Mouse (Mus musculus) intestine, postnatal 0 days (tissue): ENCODE measurements around the gene Meis1. TPM values are rescaled to one million over a fixed set of nuclear protein-coding genes. Genes with fewer than 3 reads are reported as not detected.

Source experiments
- ATAC-seq: fragments of 200-750 bp; cut with Nextera tagmentation; 2 replicates; pipeline ENCODE4 v1.8.0; 2017; ENCODE audit warnings: mild to moderate bottlenecking, moderate TSS enrichment, moderate library complexity
- H3K27ac ChIP-seq: fragments of 300-500 bp; sonication (generic); 2 replicates; pipeline ENCODE4 v1.5.1; 2014; ENCODE audit warnings: mild to moderate bottlenecking, low read depth, low read length, moderate library complexity
- H3K27me3 ChIP-seq: fragments of 300-500 bp; sonication (generic); replicated peaks from 2 replicates; pipeline ENCODE4 v1.6.1; 2014; ENCODE audit warnings: low read length, mixed read lengths; ENCODE audit not compliant: control insufficient read depth, insufficient read depth
- H3K36me3 ChIP-seq: fragments of 300-500 bp; sonication (generic); 2 replicates; pipeline ENCODE4 v1.6.1; 2014; ENCODE audit warnings: mild to moderate bottlenecking, moderate library complexity; ENCODE audit not compliant: control insufficient read depth, insufficient read depth
- H3K4me1 ChIP-seq: fragments of 300-500 bp; sonication (generic); replicated peaks from 2 replicates; pipeline ENCODE4 v1.6.1; 2014; ENCODE audit warnings: antibody characterized with exemption, low read length, mixed read lengths; ENCODE audit not compliant: control insufficient read depth, insufficient read depth
- H3K4me2 ChIP-seq: fragments of 300-500 bp; sonication (generic); replicated peaks from 2 replicates; pipeline ENCODE4 v1.6.1; 2014; ENCODE audit warnings: low read depth, mild to moderate bottlenecking, moderate library complexity
- H3K4me3 ChIP-seq: fragments of 300-500 bp; sonication (generic); 2 replicates; pipeline ENCODE4 v1.5.1; 2014; ENCODE audit warnings: low read depth, low read length
- H3K9ac ChIP-seq: fragments of 300-500 bp; sonication (generic); 2 replicates; pipeline ENCODE4 v1.6.1; 2014; ENCODE audit warnings: mild to moderate bottlenecking, low read depth, low read length
- H3K9me3 ChIP-seq: fragments of 300-500 bp; sonication (generic); 2 replicates; pipeline ENCODE4 v1.6.1; 2016; ENCODE audit warnings: mixed run types; ENCODE audit not compliant: control insufficient read depth
- CTCF ChIP-seq: sonication (generic); IDR thresholded peaks from 2 replicates; pipeline ENCODE4 v1.5.1; 2016; ENCODE audit warnings: low read depth, mild to moderate bottlenecking, control low read depth, antibody characterized with exemption, moderate library complexity
- WGBS: fragments of 180-500 bp; shearing (Covaris S2); extraction: QIAGEN DNeasy Blood & Tissue Kit; methylation state at CpG from one replicate; pipeline ENCODE4 v1.1.7; 2014; 5-methylcytosine and 5-hydroxymethylcytosine counted together
- polyA plus RNA-seq: library from polyadenylated mRNA; unstranded; fragments of >200 nt; fragmentation: Nextera tagmentation; extraction: Ambion mirVana; gene quantifications from 2 replicates; pipeline ENCODE4 v1.2.1, GENCODE M21; 2015

The Meis1 gene
- polyA plus RNA-seq, 1 experiment from 2014 or later, result 22.9 TPM

DNA sequence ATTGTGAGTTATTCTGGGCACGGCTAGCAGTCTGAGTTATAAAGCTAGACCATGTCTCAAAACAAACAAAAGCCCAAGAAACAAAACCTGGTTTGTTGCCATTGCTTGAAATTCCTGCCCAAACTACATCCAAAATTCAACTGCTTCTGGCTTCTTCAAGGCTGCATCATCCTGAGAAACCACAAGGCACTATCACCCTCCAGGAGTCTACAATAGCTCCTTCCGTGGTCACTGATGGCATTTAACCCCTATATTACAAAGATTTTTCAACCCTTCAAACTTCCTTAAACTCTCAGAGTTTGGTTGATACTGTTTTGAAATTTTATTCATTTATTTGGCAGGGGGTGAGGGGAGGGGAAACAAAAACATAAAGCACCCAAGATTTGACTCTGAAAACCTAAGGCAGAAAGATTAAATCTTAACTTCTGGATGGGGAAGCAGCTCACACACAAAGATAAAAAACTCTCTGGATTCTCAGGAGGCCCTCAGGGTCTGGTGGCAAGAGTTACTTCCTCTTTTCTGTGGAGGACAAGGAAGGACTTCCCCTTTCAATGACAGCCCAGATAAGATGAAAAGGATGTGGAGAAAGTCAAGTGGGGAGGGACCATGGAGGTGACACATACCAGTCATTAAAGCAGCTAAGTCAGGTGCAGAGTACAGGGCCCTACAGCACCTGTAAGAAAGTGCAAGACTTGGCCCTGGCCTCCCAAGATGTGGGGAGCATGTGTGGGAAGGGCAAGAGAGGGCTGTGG, 94.0 kb downstream of the Meis1 start:
- Histone ChIP-seq H3K27me3 (no peaks in the 10 kb centered on the region), H3K4me1 (no peaks in the 10 kb centered on the region), H3K9me3 (no peaks in the 10 kb centered on the region), H3K4me2 (no peak overlapping the region), H3K9ac (no peak overlapping the region), H3K36me3 (no peaks in the 10 kb centered on the region), H3K4me3 (no peak overlapping the region), H3K27ac (no peak overlapping the region)
- TF ChIP-seq CTCF, result no peak
- peak; percentile 54; the same call in 1 of the 2 replicates for ATAC-seq
- 66% methylated on average over 2 of the region's 2 CpGs for WGBS

DNA sequence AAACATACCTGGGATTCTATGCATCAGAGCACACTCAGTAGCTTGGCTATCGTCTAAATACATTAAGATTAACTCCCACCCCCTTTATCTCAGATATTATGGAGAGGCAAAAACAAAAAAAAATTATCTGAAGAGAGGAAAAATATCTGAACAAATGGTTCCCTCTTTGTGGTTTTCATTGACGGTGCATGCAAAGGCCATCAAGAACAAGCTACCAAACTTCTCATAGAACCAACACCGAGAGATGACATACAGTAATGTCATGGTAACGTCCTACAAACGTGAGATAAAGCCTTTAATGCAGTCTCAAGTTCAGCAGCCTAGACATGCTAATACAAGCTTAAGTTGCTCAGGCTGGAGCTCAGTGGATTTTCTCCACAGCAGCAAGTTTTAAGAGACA, 95.5 kb downstream of the Meis1 start:
- ATAC-seq, result no peak
- 85% methylated on average over 5 of the region's 5 CpGs for WGBS
- TF ChIP-seq CTCF, result no peak

DNA sequence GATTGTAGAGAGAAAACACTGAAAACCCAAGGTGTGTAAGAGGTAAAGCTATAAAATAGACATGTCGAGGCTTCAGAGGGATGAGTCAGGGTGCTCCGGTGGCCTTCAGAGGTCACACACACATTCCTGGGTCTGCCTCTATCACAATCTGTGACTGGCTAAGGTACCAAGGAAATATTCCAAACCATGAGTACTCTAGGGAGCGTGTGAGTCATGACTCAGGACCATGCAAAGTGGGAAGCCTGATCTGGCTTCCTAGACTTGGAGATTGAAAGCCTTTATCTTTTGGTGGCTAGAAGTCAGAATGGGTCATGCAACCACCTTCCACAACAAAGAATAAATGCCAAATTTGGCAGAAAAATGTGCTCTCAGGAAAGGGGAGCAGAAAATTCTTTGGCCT, 98.1 kb downstream of the Meis1 start:
- no peak for TF ChIP-seq CTCF
- no peak for ATAC-seq
- no peaks in the 10 kb centered on the region for H3K27me3 ChIP-seq
- H3K4me2 ChIP-seq, result no peak overlapping the region
- no peak overlapping the region for H3K27ac ChIP-seq
- H3K9me3 ChIP-seq, result no peaks in the 10 kb centered on the region
- no peaks in the 10 kb centered on the region for H3K36me3 ChIP-seq
- WGBS, result 82% methylated on average over 3 of the region's 3 CpGs
- no peak overlapping the region for H3K9ac ChIP-seq
- no peaks in the 10 kb centered on the region for H3K4me1 ChIP-seq
- H3K4me3 ChIP-seq, result no peak overlapping the region

More for the DNA sequence above, 95.5 kb downstream of the Meis1 start:
- no peak overlapping the region for H3K9ac ChIP-seq
- H3K9me3 ChIP-seq, result no peaks in the 10 kb centered on the region
- no peak overlapping the region for H3K4me3 ChIP-seq
- H3K4me2 ChIP-seq, result no peak overlapping the region
- no peaks in the 10 kb centered on the region for H3K4me1 ChIP-seq
- H3K36me3 ChIP-seq, result no peaks in the 10 kb centered on the region
- H3K27me3 ChIP-seq, result no peaks in the 10 kb centered on the region
- H3K27ac ChIP-seq, result no peak overlapping the region

DNA sequence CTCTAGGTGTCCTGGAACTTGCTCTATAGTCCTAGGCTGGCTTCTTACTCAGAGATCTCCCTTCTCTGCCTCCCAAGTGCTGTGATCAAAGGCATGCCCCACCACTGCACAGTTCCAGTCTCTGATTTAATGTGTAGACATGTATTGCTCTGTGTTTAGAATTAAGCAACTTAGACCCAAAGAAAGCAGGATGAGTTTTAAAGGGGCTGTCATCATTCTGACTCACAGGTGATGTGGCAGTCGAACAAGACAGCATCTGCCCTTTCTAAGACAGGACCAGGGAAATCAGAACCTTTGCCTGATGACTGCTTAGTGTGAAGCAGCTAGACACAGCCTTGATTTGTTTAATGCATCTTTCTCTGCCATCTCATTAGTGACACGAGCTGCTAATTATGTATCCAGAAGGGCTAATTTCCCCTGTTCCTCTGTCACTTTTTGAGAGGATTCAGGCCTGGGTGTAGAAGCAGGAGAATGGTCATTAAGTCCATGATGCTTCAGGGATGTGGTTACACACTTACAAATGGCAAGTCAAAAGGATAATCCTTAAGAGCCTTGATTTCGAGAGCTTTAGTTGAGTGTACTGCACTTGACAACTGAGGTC, 99.5 kb downstream of the Meis1 start:
- no peak overlapping the region for H3K27ac ChIP-seq
- TF ChIP-seq CTCF, result no peak
- no peaks in the 10 kb centered on the region for H3K4me1 ChIP-seq
- ATAC-seq, result no peak
- H3K36me3 ChIP-seq, result no peaks in the 10 kb centered on the region
- H3K4me2 ChIP-seq, result no peak overlapping the region
- WGBS, result 75% methylated on average over 3 of the region's 3 CpGs
- no peaks in the 10 kb centered on the region for H3K27me3 ChIP-seq
- no peaks in the 10 kb centered on the region for H3K9me3 ChIP-seq
- H3K4me3 ChIP-seq, result no peak overlapping the region
- no peak overlapping the region for H3K9ac ChIP-seq

DNA sequence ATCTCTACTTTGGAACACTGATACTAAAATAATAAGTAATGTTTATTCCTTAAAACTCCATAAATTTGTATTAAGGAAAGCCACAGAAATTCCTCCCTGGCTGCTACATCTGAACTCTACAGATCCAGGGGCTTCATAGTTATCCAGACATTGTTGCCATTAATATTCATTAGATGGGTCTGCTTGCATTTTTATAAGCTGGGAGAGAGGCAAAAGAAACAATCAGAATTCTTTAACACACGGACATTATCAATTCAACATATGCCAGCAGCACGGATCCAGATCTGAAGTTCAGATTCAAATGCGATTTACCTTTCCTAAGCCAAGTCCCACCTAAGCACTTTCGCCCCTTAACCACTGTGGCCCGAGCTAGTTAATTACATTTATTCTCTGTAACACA, 100.9 kb downstream of the Meis1 start:
- H3K9ac ChIP-seq, result no peak overlapping the region
- no peaks in the 10 kb centered on the region for H3K27me3 ChIP-seq
- no peaks in the 10 kb centered on the region for H3K36me3 ChIP-seq
- no peaks in the 10 kb centered on the region for H3K4me1 ChIP-seq
- H3K4me2 ChIP-seq, result no peak overlapping the region
- no peaks in the 10 kb centered on the region for H3K9me3 ChIP-seq
- no peak for TF ChIP-seq CTCF
- no peak overlapping the region for H3K4me3 ChIP-seq
- ATAC-seq, result no peak
- H3K27ac ChIP-seq, result no peak overlapping the region
- WGBS, result 78% methylated on average over 5 of the region's 5 CpGs

DNA sequence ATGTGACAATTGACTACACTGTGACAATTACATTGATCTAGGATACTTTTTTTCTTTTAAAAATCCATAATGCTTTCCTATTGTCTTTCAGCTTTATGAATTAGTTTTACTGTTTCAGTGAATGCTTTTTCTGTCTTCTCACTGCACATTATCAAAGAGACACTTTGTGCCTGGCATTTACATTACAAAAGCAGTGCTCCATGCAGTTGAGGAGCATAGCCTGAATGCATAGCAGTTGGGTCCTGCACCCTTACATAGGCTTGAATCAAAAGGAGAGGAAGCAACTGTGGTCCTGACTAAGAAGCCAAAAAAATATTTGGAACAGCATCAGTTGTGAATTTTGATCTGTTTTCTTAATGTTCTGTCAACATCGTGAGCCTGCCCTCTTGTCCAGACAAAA, 105.5 kb downstream of the Meis1 start:
- H3K36me3 ChIP-seq, result no peaks in the 10 kb centered on the region
- no peaks in the 10 kb centered on the region for H3K9me3 ChIP-seq
- 56% methylated on average over 1 of the region's 1 CpGs for WGBS
- TF ChIP-seq CTCF, result no peak
- H3K4me3 ChIP-seq, result no peak overlapping the region
- ATAC-seq, result no peak
- H3K27me3 ChIP-seq, result no peaks in the 10 kb centered on the region
- no peak overlapping the region for H3K27ac ChIP-seq
- H3K4me1 ChIP-seq, result no peaks in the 10 kb centered on the region
- no peak overlapping the region for H3K9ac ChIP-seq
- no peak overlapping the region for H3K4me2 ChIP-seq
